Mouse (Mus musculus) forebrain, embryonic 13.5 days (tissue): ENCODE results near the gene Simc1. TPM values are rescaled to one million over a fixed set of nuclear protein-coding genes. Genes with fewer than 3 reads are reported as not detected.

Source experiments
- ATAC-seq: fragments of 200-750 bp; cut with Nextera tagmentation; 2 replicates; pipeline ENCODE4 v1.8.0; 2017
- H3K27ac ChIP-seq: fragments of 300-500 bp; sonication (generic); 2 replicates; pipeline ENCODE4 v1.5.1; 2015; ENCODE audit warnings: inconsistent platforms, mild to moderate bottlenecking, moderate library complexity
- H3K27me3 ChIP-seq: fragments of 300-500 bp; sonication (generic); 2 replicates; pipeline ENCODE4 v1.6.1; 2015; ENCODE audit warnings: mild to moderate bottlenecking, inconsistent platforms
- H3K36me3 ChIP-seq: fragments of 300-500 bp; sonication (generic); 2 replicates; pipeline ENCODE4 v1.6.1; 2015; ENCODE audit warnings: mild to moderate bottlenecking, inconsistent platforms; ENCODE audit not compliant: poor library complexity, severe bottlenecking
- H3K4me1 ChIP-seq: fragments of 300-500 bp; sonication (generic); 2 replicates; pipeline ENCODE4 v1.6.1; 2015; ENCODE audit warnings: inconsistent platforms
- H3K4me2 ChIP-seq: fragments of 300-500 bp; sonication (generic); 2 replicates; pipeline ENCODE4 v1.6.1; 2015; ENCODE audit warnings: inconsistent platforms, mild to moderate bottlenecking, moderate library complexity
- H3K4me3 ChIP-seq: fragments of 300-500 bp; sonication (generic); 2 replicates; pipeline ENCODE4 v1.5.1; 2015; ENCODE audit warnings: mild to moderate bottlenecking, inconsistent platforms
- H3K9ac ChIP-seq: fragments of 300-500 bp; sonication (generic); 2 replicates; pipeline ENCODE4 v1.6.1; 2015; ENCODE audit warnings: mild to moderate bottlenecking, inconsistent platforms
- H3K9me3 ChIP-seq: fragments of 300-500 bp; sonication (generic); replicated peaks from 2 replicates; pipeline ENCODE4 v1.6.1; 2016; ENCODE audit warnings: inconsistent platforms
- WGBS: fragments of 180-500 bp; shearing (Covaris S2); methylation state at CpG from one replicate; pipeline ENCODE4 v1.1.7; 2015; 5-methylcytosine and 5-hydroxymethylcytosine counted together
- polyA plus RNA-seq: library from polyadenylated mRNA; unstranded; fragments of >200 nt; fragmentation: Nextera tagmentation; extraction: Ambion mirVana; gene quantifications from 2 replicates; pipeline ENCODE4 v1.2.1, GENCODE M21; 2015

Simc1 gene
- polyA plus RNA-seq, 1 experiment from 2014 or later: 17.7 TPM

DNA sequence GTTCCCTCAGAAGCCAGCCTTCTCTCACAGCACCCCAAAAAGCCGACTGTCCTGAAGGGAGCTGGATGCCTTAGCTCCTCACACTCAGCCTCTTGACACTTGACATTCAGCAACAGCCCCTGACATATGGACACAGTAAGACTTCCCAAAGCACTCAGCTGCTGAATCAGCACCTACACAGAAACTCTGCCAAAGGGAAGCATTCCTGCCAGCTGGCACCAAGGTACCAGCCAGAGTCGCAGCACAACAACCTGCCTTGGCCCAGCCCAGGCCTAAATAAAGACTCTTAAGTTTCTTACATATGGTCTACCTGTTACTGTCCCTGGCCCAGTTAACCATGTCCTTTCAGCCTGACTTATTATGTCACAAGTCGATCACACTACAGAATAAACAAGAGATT, 53.2 kb downstream of the Simc1 start:
- no peak overlapping the region for H3K4me3 ChIP-seq
- 89% methylated on average over 3 of the region's 3 CpGs for WGBS
- H3K4me1 ChIP-seq: no peaks in the 10 kb centered on the region
- H3K27me3 ChIP-seq: no peaks in the 10 kb centered on the region
- H3K27ac ChIP-seq: no peak overlapping the region
- no peak for ATAC-seq
- H3K9ac ChIP-seq: no peak overlapping the region
- H3K9me3 ChIP-seq: no peaks in the 10 kb centered on the region
- H3K4me2 ChIP-seq: no peak overlapping the region
- peaks cover 97% of the 10 kb centered on the region for H3K36me3 ChIP-seq

DNA sequence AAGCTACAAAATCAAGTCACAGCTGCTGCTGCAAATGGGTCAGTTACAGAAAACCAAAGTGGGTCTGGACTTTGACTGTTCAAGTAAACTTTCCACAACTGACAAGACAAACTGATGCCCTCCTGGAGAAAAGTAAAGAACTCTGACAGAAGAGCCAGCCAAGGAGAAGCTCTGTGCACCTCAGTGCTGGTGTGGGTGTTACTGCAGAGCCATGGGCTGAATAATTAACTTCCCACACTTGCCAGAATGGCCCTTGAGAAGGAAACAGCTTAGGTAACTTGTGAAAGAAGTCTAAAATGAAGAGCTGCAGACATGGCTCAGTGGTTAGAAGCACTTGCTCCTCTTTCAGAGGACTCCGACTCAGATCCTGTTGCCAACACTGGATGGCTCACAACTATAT, 54.1 kb downstream of the Simc1 start:
- Histone ChIP-seq H3K4me2 (no peak overlapping the region), H3K27ac (no peak overlapping the region), H3K9ac (no peak overlapping the region), H3K4me1 (no peaks in the 10 kb centered on the region), H3K36me3 (peaks cover 95% of the 10 kb centered on the region), H3K27me3 (no peaks in the 10 kb centered on the region), H3K4me3 (no peak overlapping the region), H3K9me3 (no peaks in the 10 kb centered on the region)
- no peak for ATAC-seq
- 96% methylated on average over 1 of the region's 1 CpGs for WGBS

- H3K4me2 ChIP-seq: no peak overlapping the region
- no peaks in the 10 kb centered on the region for H3K9me3 ChIP-seq
- WGBS: 100% methylated on average over 2 of the region's 2 CpGs
- H3K27ac ChIP-seq: no peak overlapping the region
- H3K36me3 ChIP-seq: peaks cover 89% of the 10 kb centered on the region
- H3K27me3 ChIP-seq: no peaks in the 10 kb centered on the region
- peaks cover 15% of the 10 kb centered on the region for H3K4me1 ChIP-seq
- no peak overlapping the region for H3K9ac ChIP-seq
- no peak overlapping the region for H3K4me3 ChIP-seq
- ATAC-seq: no peak
These were observed 56.1 kb downstream of the Simc1 start for GRCm38 (mm10) chr13:54559656-54560055.

- H3K36me3 ChIP-seq: peaks cover 80% of the 10 kb centered on the region
- H3K9me3 ChIP-seq: no peaks in the 10 kb centered on the region
- no peak overlapping the region for H3K27ac ChIP-seq
- no peak overlapping the region for H3K4me3 ChIP-seq
- peaks cover 16% of the 10 kb centered on the region for H3K4me1 ChIP-seq
- H3K9ac ChIP-seq: no peak overlapping the region
- H3K27me3 ChIP-seq: no peaks in the 10 kb centered on the region
- ATAC-seq: no peak
- no peak overlapping the region for H3K4me2 ChIP-seq
- 95% methylated on average over 7 of the region's 7 CpGs for WGBS
These were observed 57.0 kb downstream of the Simc1 start for GRCm38 (mm10) chr13:54560608-54561007.

DNA sequence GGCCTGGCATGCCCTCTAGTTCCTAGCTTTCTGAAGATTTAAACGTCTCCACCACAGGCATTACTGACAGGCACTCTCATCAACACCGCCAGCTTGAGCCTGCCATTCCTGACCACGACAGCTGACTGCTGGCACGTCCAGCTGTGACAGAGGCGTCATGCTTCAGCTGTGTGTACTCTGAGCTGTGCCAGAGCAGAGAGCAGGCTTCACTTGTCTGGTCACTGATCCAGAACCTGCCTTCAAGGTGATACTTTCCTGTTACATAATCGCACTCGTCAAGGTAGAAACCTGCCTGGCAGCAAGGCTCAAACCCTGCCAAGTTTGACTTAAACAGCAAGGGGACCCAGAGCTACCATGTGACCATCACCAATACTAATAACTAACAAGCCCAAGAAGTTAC, 59.0 kb downstream of the Simc1 start:
- H3K9ac ChIP-seq: no peak overlapping the region
- ATAC-seq: no peak
- H3K36me3 ChIP-seq: peaks cover 61% of the 10 kb centered on the region
- H3K4me2 ChIP-seq: no peak overlapping the region
- H3K4me1 ChIP-seq: peaks cover 18% of the 10 kb centered on the region
- H3K9me3 ChIP-seq: no peaks in the 10 kb centered on the region
- H3K27ac ChIP-seq: no peak overlapping the region
- no peak overlapping the region for H3K4me3 ChIP-seq
- H3K27me3 ChIP-seq: no peaks in the 10 kb centered on the region
- 84% methylated on average over 7 of the region's 7 CpGs for WGBS

- ATAC-seq: peak; percentile 69
- peak overlapping the region; percentile 97 for H3K4me3 ChIP-seq
- peaks cover 18% of the 10 kb centered on the region for H3K4me1 ChIP-seq
- 12% methylated on average over 45 of the region's 45 CpGs for WGBS
- H3K27me3 ChIP-seq: no peaks in the 10 kb centered on the region
- H3K36me3 ChIP-seq: peaks cover 41% of the 10 kb centered on the region
- H3K4me2 ChIP-seq: peak overlapping the region; percentile 88
- H3K9ac ChIP-seq: peak overlapping the region; percentile 99
- peak overlapping the region; percentile 82 for H3K27ac ChIP-seq
- H3K9me3 ChIP-seq: no peaks in the 10 kb centered on the region
These were observed 60.9 kb downstream of the Simc1 start for GRCm38 (mm10) chr13:54564232-54565200.

- Histone ChIP-seq H3K9me3 (no peaks in the 10 kb centered on the region), H3K9ac (peak within 1 kb of the TSS; percentile 99), H3K27me3 (no peaks in the 10 kb centered on the region), H3K27ac (peak within 1 kb of the TSS; percentile 82), H3K4me3 (peak within 1 kb of the TSS; percentile 97), H3K4me2 (peak within 1 kb of the TSS; percentile 88), H3K4me1 (peaks cover 18% of the 10 kb centered on the region), H3K36me3 (peaks cover 35% of the 10 kb centered on the region)
- peak; percentile 98 for ATAC-seq
- WGBS: under 1% methylated on average over 27 of the region's 27 CpGs
These were observed 61.6 kb downstream of the Simc1 start, which contains the start of gene 4833439L19Rik for GRCm38 (mm10) chr13:54565201-54565581. Gene 4833439L19Rik, minus strand, starts transcription at chr13:54565435.

DNA sequence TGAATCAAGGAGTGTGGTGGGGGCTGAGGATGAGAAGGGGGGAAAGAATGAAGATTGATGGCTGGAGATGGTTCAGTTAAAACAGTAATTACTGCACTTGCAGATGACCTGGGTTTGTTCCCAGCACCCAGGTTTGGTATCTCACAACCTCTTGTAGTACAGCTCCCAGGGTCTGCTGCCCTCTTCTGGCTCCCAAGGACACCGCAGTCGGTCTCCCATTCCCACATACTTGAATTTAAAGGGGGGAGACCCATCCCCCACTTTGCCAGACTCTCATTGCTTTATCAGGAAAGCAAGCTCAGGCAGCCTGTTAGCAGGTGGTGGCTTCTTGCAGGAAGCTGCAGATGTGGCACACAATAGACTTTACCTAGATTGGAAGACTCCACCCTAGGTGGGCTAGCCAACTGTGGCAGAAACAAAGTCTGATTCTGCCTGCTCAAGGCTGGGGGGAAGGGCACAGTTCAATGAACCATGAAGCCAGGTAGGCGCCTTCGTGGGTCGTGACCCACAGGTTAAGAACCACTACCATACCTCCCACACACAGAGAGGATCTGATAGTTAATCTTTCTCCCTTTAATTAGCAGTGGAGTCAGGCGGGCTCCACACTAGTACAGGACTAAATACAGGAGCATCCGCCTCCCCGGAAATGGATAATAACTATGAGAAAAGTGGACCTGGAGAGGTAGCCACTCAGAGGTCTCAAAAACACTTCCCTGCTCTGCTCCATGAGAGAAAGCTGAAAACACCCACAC, 62.2 kb downstream of the Simc1 start:
- Histone ChIP-seq H3K27ac (peak overlapping the region; percentile 82; the same call in 1 of the 2 replicates), H3K9ac (peak overlapping the region; percentile 99; the same call in 1 of the 2 replicates), H3K4me2 (peak overlapping the region; percentile 88), H3K27me3 (no peaks in the 10 kb centered on the region), H3K4me1 (peaks cover 18% of the 10 kb centered on the region), H3K9me3 (no peaks in the 10 kb centered on the region), H3K4me3 (peak overlapping the region; percentile 97), H3K36me3 (peaks cover 29% of the 10 kb centered on the region)
- peak; percentile 71 for ATAC-seq
- 36% methylated on average over 8 of the region's 8 CpGs for WGBS

DNA sequence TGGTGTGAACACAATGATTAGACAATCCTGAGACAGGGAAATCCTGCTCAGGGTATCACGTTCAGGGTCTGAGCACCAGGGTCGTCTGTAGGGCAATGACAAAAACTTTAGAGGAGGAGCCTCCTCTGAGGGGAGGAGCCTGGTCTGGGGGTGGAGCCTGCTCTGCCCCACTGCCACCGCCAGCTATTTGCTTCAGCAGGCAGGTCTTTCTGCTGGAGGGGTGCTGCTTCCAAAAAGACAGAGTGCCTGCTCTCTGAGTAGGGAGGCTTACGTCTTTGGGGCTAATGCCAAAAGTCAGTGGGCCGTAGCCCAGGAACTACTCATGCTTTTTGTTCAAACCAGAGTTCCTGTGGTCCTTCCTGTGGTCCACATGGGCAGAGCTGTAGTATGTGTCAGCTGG, 64.8 kb downstream of the Simc1 start:
- peaks cover 2% of the 10 kb centered on the region; the same call in 1 of the 2 replicates for H3K27me3 ChIP-seq
- no peak overlapping the region for H3K27ac ChIP-seq
- H3K9ac ChIP-seq: no peak overlapping the region
- H3K36me3 ChIP-seq: peaks cover 5% of the 10 kb centered on the region; the same call in 1 of the 2 replicates
- peaks cover 22% of the 10 kb centered on the region for H3K4me1 ChIP-seq
- 48% methylated on average over 5 of the region's 5 CpGs for WGBS
- no peaks in the 10 kb centered on the region for H3K9me3 ChIP-seq
- no peak overlapping the region for H3K4me3 ChIP-seq
- no peak for ATAC-seq
- H3K4me2 ChIP-seq: no peak overlapping the region

DNA sequence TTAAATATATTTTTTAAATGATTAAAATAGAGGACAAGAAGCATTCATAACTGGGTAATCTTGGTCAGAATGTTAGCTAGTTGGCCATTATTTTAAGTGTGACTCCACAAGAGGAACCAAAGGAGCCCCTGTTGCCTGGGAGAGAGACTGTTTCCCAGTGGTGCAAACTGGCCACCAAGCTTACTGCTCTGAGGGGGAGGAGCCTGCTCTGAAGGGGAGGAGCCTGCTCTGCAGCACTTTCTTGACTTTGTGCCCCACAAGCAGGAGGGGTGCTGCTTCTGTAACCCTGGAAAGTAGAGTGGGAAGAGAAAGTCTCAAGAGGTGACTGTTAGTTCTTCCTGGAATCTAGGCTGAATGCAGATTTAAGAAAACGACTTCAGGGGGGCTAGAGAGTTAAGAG, 65.7 kb downstream of the Simc1 start:
- Histone ChIP-seq H3K27ac (no peak overlapping the region), H3K36me3 (no peaks in the 10 kb centered on the region), H3K4me1 (peaks cover 14% of the 10 kb centered on the region), H3K4me2 (no peak overlapping the region), H3K9ac (no peak overlapping the region), H3K4me3 (no peak overlapping the region), H3K9me3 (no peaks in the 10 kb centered on the region), H3K27me3 (peaks cover 8% of the 10 kb centered on the region; the same call in 1 of the 2 replicates)
- no peak for ATAC-seq
- 50% methylated on average over 1 of the region's 1 CpGs for WGBS

DNA sequence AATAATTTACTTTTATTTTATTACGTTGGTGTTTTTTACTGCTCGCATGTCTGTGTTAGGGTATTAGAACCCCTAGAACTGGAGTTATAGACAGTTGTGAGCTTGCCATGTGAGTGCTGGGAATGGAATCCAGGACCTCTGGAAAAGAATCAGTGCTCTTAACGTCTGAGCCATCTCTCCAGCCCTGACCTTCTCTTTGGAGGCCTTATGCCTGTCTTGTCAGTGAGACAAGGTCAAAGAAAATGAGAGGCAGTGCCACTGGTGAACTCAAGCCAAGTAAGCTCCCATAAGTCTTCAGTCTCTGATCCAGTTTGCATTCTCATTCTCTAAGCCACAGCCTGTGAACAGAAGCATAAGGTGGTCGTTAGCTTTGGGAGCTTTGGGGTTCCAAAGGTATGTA, 67.2 kb downstream of the Simc1 start:
- WGBS: 74% methylated on average over 4 of the region's 4 CpGs
- H3K27me3 ChIP-seq: peaks cover 8% of the 10 kb centered on the region; the same call in 1 of the 2 replicates
- H3K4me1 ChIP-seq: peaks cover 12% of the 10 kb centered on the region
- no peak overlapping the region for H3K4me2 ChIP-seq
- H3K36me3 ChIP-seq: no peaks in the 10 kb centered on the region
- ATAC-seq: no peak
- H3K9ac ChIP-seq: no peak overlapping the region
- H3K27ac ChIP-seq: no peak overlapping the region
- no peak overlapping the region for H3K4me3 ChIP-seq
- no peaks in the 10 kb centered on the region for H3K9me3 ChIP-seq

- no peaks in the 10 kb centered on the region for H3K9me3 ChIP-seq
These were observed 68.1 kb downstream of the Simc1 start for GRCm38 (mm10) chr13:54571637-54572036.

More at GRCm38 (mm10) chr13:54571637-54572036, 68.1 kb downstream of the Simc1 start:
- H3K9ac ChIP-seq: no peak overlapping the region
- peaks cover 4% of the 10 kb centered on the region; the same call in 1 of the 2 replicates for H3K36me3 ChIP-seq
- no peak overlapping the region for H3K4me2 ChIP-seq
- H3K27me3 ChIP-seq: peaks cover 8% of the 10 kb centered on the region; the same call in 1 of the 2 replicates
- no peak overlapping the region for H3K4me3 ChIP-seq
- peaks cover 20% of the 10 kb centered on the region for H3K4me1 ChIP-seq
- ATAC-seq: no peak
- no peak overlapping the region for H3K27ac ChIP-seq
- WGBS: 6% methylated on average over 2 of the region's 2 CpGs
